Mouse (Mus musculus) midbrain, embryonic 16.5 days (tissue): ENCODE measurements at regions not wholly inside any gene's neighbourhood (a gene's known extent, or its start where the extent isn't known, plus 50 kb on each side); places are given as distances from the start of the nearest gene placed in this dataset.
A peak's percentile ranks its signal among the peaks of the same experiment; 100 is the strongest.
"Not testable (repeated sequence)": the region's sequence is repeated elsewhere in the genome, so short reads cannot be mapped to it uniquely, and the experiment has no call there.

ENCODE experiments used
- ATAC-seq: fragments of 200-750 bp; cut with Nextera tagmentation; 2 replicates; pipeline ENCODE4 v1.8.0; 2017; ENCODE audit warnings: moderate TSS enrichment
- H3K27ac ChIP-seq: fragments of 300-500 bp; sonication (generic); 2 replicates; pipeline ENCODE4 v1.5.1; 2014; ENCODE audit warnings: mild to moderate bottlenecking, low read length, mixed read lengths
- H3K27me3 ChIP-seq: fragments of 300-500 bp; sonication (generic); 2 replicates; pipeline ENCODE4 v1.6.1; 2014; ENCODE audit warnings: low read depth, low read length, mixed read lengths; ENCODE audit not compliant: control insufficient read depth, insufficient read depth
- H3K36me3 ChIP-seq: fragments of 300-500 bp; sonication (generic); 2 replicates; pipeline ENCODE4 v1.6.1; 2014; ENCODE audit warnings: mild to moderate bottlenecking, low read length, moderate library complexity, mixed read lengths; ENCODE audit not compliant: control insufficient read depth, insufficient read depth
- H3K4me1 ChIP-seq: fragments of 300-500 bp; sonication (generic); 2 replicates; pipeline ENCODE4 v1.6.1; 2014; ENCODE audit warnings: mild to moderate bottlenecking, low read length, mixed read lengths; ENCODE audit not compliant: control insufficient read depth, insufficient read depth
- H3K4me2 ChIP-seq: fragments of 300-500 bp; sonication (generic); 2 replicates; pipeline ENCODE4 v1.6.1; 2014; ENCODE audit warnings: mild to moderate bottlenecking, low read length, mixed read lengths
- H3K4me3 ChIP-seq: fragments of 300-500 bp; sonication (generic); 2 replicates; pipeline ENCODE4 v1.5.1; 2014; ENCODE audit warnings: low read depth, mild to moderate bottlenecking, low read length, moderate library complexity, mixed read lengths
- H3K9ac ChIP-seq: fragments of 300-500 bp; sonication (generic); 2 replicates; pipeline ENCODE4 v1.6.1; 2014; ENCODE audit warnings: low read depth, low read length, mixed read lengths
- H3K9me3 ChIP-seq: fragments of 300-500 bp; sonication (generic); replicated peaks from 2 replicates; pipeline ENCODE4 v1.6.1; 2014; ENCODE audit warnings: mild to moderate bottlenecking, low read length, mixed read lengths; ENCODE audit not compliant: control insufficient read depth, poor library complexity, severe bottlenecking
- WGBS: fragments of 180-500 bp; shearing (Covaris S2); extraction: QIAGEN DNeasy Blood & Tissue Kit; methylation state at CpG from one replicate; pipeline ENCODE4 v1.1.7; 2014; 5-methylcytosine and 5-hydroxymethylcytosine counted together

DNA sequence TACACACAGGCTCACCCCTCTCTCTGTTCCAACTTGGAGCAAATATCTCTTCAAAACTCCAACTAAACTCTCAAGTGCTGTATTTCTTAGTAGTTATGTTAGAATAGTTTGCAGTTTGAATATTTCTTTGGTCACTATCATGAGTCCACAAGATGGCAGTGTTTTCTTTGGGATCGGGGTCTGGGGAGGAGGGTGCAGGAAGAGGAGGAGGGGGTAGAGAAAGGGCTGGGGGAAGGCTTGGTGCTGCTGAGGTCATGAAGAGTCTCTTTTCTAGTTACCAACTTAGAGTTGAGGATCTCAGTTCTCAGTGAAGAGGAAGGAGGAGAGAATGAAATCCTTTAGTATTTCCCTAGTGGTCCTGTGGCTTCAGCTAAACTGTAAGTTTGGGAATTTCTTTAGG, 188.1 kb upstream of the Olfr1507 start:
- ATAC-seq, H3K9me3 ChIP-seq, H3K4me1 ChIP-seq, H3K27ac ChIP-seq, H3K4me3 ChIP-seq, H3K4me2 ChIP-seq, H3K27me3 ChIP-seq, H3K36me3 ChIP-seq, H3K9ac ChIP-seq: not testable (repeated sequence)
- WGBS: no CpG with 5 or more reads among the region's 1 CpGs

DNA sequence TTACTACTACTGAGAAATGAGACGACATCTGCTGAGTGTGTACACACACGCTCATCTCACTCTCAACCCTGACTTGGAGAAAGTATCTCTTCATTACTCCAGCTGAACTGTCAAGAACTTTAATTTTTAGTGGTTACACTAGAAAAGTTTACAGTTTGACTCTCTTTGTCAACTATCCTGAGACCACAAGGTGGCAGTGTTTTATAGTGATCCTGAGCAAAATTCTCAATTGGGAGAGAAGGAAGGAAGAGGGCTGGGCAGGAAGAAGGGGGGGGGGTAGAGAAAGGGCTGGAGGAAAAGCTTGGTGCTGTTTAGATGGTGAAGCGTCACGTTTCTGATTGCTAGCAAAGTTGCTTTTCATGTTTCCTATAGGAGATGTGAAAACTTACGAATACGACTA, 158.8 kb upstream of the Olfr1507 start:
- Histone ChIP-seq H3K9me3 (no peaks in the 10 kb centered on the region), H3K4me2 (no peak overlapping the region), H3K36me3 (no peaks in the 10 kb centered on the region), H3K4me1 (no peaks in the 10 kb centered on the region), H3K9ac (no peak overlapping the region), H3K4me3 (no peak overlapping the region), H3K27ac (no peak overlapping the region), H3K27me3 (no peaks in the 10 kb centered on the region)
- ATAC-seq: no peak
- WGBS: 66% methylated on average over 6 of the region's 6 CpGs

DNA sequence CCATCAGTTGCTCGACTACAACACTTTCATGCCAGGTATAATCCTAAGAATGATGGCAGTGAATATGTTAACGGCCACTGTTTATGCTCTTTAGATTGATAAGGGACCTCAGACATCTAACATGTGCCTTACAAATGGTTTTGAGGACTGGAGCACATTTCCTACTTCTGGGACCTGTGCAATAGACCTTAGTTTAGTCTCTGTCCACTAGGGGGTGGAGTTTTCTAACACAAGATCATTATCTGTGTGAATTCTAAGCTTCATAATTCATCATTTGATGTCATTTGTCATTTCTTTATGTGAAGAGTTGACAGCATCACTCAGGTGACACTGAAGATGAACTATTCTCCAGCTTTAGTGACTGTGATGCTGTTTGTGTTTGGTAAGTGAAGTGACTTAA, 142.6 kb upstream of the Olfr1507 start:
- Histone ChIP-seq H3K27ac (no peak overlapping the region), H3K27me3 (no peaks in the 10 kb centered on the region), H3K9ac (no peak overlapping the region), H3K4me1 (no peaks in the 10 kb centered on the region), H3K9me3 (no peaks in the 10 kb centered on the region; the same call in 1 of the 2 replicates), H3K4me2 (no peak overlapping the region), H3K36me3 (no peaks in the 10 kb centered on the region), H3K4me3 (no peak overlapping the region)
- WGBS: 75% methylated on average over 2 of the region's 2 CpGs
- ATAC-seq: no peak

DNA sequence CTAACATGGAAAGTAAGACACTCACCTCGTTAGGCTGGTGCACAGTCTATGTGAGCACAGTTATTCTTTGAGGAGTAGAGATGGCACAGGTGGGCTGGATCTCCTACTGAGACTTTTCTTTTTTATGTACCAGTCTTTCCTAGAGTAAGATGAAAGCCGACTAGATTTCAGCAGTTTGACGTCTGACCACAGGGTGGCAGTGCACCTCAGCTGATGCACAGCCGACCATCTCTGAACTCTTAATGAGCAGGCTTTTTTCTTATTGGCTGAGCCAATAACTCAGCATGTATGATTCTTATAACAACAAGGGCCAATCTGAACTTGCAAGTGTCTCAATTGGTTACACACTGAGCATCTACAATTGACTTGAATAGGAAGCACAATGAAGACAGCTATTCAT, 126.6 kb upstream of the Olfr1507 start:
- Histone ChIP-seq H3K9me3 (peaks cover 3% of the 10 kb centered on the region; the same call in 1 of the 2 replicates), H3K4me2 (no peak overlapping the region), H3K27me3 (no peaks in the 10 kb centered on the region), H3K36me3 (no peaks in the 10 kb centered on the region), H3K4me3 (no peak overlapping the region), H3K27ac (no peak overlapping the region), H3K9ac (no peak overlapping the region), H3K4me1 (no peaks in the 10 kb centered on the region)
- no peak for ATAC-seq
- 35% methylated on average over 4 of the region's 4 CpGs for WGBS

DNA sequence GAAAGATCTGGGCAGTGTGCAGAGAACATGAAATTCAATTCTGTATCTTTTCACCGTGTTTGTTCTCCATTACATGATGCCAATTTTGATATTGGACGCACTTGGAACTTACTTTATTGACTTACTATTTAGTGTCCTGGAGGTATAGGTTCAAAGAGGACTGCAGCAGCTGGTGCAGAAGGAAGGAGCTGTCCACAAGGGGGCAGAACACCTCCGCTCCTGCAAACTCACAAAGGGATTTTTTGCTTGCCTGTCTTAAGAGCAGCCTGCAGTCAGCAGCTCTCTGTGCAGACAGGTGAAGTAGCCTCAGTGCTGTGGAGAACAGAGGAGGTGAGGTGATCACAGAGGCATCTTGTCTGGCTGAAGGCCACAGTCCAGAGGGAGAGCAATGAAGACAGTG, 84.8 kb upstream of the Olfr1507 start:
- Histone ChIP-seq H3K27ac (no peak overlapping the region), H3K36me3 (no peaks in the 10 kb centered on the region), H3K9me3 (no peaks in the 10 kb centered on the region; the same call in 1 of the 2 replicates), H3K4me1 (no peaks in the 10 kb centered on the region), H3K27me3 (no peaks in the 10 kb centered on the region), H3K4me3 (no peak overlapping the region), H3K4me2 (no peak overlapping the region), H3K9ac (no peak overlapping the region)
- ATAC-seq: no peak
- 51% methylated on average over 3 of the region's 3 CpGs for WGBS

DNA sequence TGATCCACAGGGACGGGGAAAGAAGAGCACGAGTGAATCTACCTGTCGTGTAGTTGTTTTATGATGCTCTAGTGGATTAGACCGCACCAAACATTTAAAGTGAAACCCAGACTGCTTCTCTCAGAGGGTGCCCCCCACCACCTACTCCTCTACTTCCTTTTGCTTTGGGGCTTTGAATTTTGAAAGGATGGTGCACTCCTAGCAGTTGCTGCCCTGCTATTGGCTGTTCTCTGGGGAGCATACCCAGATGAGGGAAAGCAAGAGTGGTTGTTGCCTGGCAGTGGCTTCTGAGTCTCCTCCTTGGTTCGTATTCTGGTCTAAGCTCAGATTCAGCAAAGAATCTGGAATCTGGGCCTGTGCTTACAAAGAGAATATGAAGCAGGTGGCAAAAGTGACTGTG, 71.4 kb upstream of the Olfr1507 start:
- Histone ChIP-seq H3K9me3 (no peaks in the 10 kb centered on the region), H3K27me3 (no peaks in the 10 kb centered on the region), H3K4me2 (no peak overlapping the region), H3K4me1 (no peaks in the 10 kb centered on the region), H3K4me3 (no peak overlapping the region), H3K9ac (no peak overlapping the region), H3K27ac (no peak overlapping the region), H3K36me3 (no peaks in the 10 kb centered on the region)
- no peak for ATAC-seq
- 83% methylated on average over 5 of the region's 5 CpGs for WGBS

DNA sequence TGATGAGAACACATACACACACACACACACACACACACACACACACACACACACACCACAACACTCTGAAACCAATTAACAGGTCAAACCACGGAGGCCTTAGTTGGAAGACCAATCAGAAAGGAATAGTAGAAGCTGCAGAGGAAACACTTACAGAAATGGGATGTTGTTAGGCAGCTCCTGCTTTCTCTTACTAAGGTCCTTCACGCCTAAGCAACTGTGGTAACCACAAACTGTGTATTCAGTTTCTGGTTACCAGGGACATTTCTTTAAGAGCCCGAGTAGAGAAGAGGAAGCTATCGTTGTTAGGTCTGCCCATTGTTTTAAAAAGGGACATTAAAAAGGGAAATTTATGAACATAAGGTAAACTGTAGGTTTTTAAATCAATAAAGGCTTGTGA, 70.1 kb upstream of the Olfr1507 start:
- Histone ChIP-seq H3K4me1 (no peaks in the 10 kb centered on the region), H3K36me3 (no peaks in the 10 kb centered on the region), H3K27me3 (no peaks in the 10 kb centered on the region), H3K27ac (no peak overlapping the region), H3K4me3 (no peak overlapping the region), H3K9me3 (no peaks in the 10 kb centered on the region), H3K4me2 (no peak overlapping the region), H3K9ac (no peak overlapping the region)
- no peak for ATAC-seq
- 74% methylated on average over 4 of the region's 4 CpGs for WGBS

DNA sequence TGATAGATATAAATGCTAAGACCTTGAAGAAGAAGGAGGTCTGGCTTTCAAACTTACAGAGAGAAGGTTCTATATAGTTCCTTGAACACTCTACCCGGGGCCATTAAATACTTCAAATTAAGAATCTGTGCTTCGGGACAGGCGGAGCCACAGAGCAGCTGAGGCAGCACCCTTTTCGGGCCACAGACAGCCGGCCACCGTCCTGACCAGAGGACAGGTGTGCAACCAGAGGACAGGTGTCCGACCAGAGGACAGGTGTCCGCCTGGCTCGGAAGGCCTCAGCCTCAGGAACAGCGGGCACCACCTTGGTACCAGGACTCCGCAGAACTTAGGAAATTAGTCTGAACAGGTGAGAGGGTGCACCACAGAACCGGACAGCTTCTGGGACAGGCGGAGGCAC, 60.8 kb upstream of the Olfr1507 start:
- not testable (repeated sequence) for H3K9ac ChIP-seq, H3K9me3 ChIP-seq, H3K4me2 ChIP-seq, H3K4me1 ChIP-seq, H3K4me3 ChIP-seq, ATAC-seq, H3K36me3 ChIP-seq, H3K27ac ChIP-seq, H3K27me3 ChIP-seq
- 91% methylated on average over 13 of the region's 13 CpGs for WGBS

DNA sequence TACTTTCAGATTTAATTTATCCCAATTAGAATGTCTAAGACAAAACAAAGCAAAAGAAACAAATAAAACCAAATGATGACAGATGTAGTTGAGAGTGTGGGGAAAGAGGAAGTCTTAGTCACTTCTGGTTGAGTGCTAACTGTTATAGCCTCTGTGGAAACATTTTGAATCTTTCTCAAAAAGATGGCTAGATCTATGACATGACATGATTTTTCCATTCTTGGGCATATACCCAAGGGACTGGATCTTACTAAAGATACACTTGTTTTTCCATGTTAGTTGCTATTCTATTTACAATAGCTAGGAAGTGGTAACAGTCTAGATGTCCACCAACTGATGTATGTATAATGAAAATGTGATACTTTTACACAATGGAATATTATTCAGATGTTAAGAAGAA, 57.9 kb upstream of the Olfr1507 start:
- H3K9me3 ChIP-seq: no peaks in the 10 kb centered on the region
- no peak overlapping the region for H3K4me2 ChIP-seq
- H3K9ac ChIP-seq: no peak overlapping the region
- no peaks in the 10 kb centered on the region for H3K36me3 ChIP-seq
- no peak for ATAC-seq
- no peak overlapping the region for H3K27ac ChIP-seq
- H3K4me3 ChIP-seq: no peak overlapping the region
- H3K4me1 ChIP-seq: no peaks in the 10 kb centered on the region
- no peaks in the 10 kb centered on the region for H3K27me3 ChIP-seq

DNA sequence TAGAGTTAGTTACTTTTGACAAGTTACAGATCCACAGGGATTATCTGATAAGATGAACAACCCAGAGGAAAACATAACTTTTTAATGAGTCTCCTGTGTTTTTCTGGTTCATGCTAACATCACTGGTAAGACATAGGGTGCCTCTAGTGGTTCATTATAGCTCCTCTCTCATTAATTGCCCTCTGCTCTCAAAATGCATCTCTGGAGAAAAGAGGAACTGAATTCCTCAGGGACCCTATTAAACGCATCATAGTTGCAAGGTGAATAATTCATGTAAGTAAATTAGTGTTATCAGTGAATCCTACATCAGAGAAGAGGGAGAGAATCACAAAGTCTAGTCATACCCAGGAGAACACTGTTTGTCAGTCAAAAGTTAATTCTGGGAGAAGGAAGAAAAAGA, 52.4 kb upstream of the Olfr1507 start:
- 68% methylated on average over 1 of the region's 1 CpGs for WGBS

More for the DNA sequence above, 52.4 kb upstream of the Olfr1507 start:
- H3K4me3 ChIP-seq: no peak overlapping the region
- no peaks in the 10 kb centered on the region for H3K36me3 ChIP-seq
- peak; percentile 45; the same call in 1 of the 2 replicates for ATAC-seq
- H3K4me1 ChIP-seq: no peaks in the 10 kb centered on the region
- no peak overlapping the region for H3K4me2 ChIP-seq
- H3K9ac ChIP-seq: no peak overlapping the region
- H3K27me3 ChIP-seq: no peaks in the 10 kb centered on the region
- H3K9me3 ChIP-seq: no peaks in the 10 kb centered on the region
- no peak overlapping the region for H3K27ac ChIP-seq
